Mouse (Mus musculus) embryonic fibroblast, embryonic 13.5 days (primary cell): ENCODE results near the gene Cfap57. TPM values are rescaled to one million over a fixed set of nuclear protein-coding genes. Genes with fewer than 3 reads are reported as not detected.
"Not testable (repeated sequence)": the region's sequence is repeated elsewhere in the genome, so short reads cannot be mapped to it uniquely, and the experiment has no call there.

Source experiments
- H3K27ac ChIP-seq: 2 replicates; pipeline ENCODE4 v1.5.1; 2012; ENCODE audit warnings: low read length, control low read depth, inconsistent platforms; ENCODE audit not compliant: insufficient read depth
- H3K4me1 ChIP-seq: 2 replicates; pipeline ENCODE4 v1.6.1; 2011; ENCODE audit warnings: low read length; ENCODE audit not compliant: control insufficient read depth, insufficient read depth
- H3K4me3 ChIP-seq: 2 replicates; pipeline ENCODE4 v1.5.1; 2011; ENCODE audit warnings: mild to moderate bottlenecking, control low read depth, low read length; ENCODE audit not compliant: insufficient read depth
- CTCF ChIP-seq: IDR thresholded peaks from 2 replicates; pipeline ENCODE4 v1.5.1; 2011; ENCODE audit warnings: mild to moderate bottlenecking, control low read depth, low read length, moderate library complexity, borderline replicate concordance; ENCODE audit not compliant: insufficient read depth
- POLR2A ChIP-seq: IDR thresholded peaks from 2 replicates; pipeline ENCODE4 v1.6.1; 2011; ENCODE audit warnings: low read depth, mild to moderate bottlenecking, control low read depth, low read length, moderate library complexity
- polyA plus RNA-seq: library from polyadenylated mRNA; stranded (reverse); fragments of >200 nt; gene quantifications from 2 replicates; pipeline ENCODE4 v1.2.4, GENCODE M21; 2011; ENCODE audit warnings: low read depth; ENCODE audit not compliant: missing spikeins, insufficient read length

Gene Cfap57
- polyA plus RNA-seq, 1 experiment: not detected

- no peak for TF ChIP-seq POLR2A
- TF ChIP-seq CTCF: no peak
- Histone ChIP-seq H3K4me1 (no peaks in the 10 kb centered on the region), H3K4me3 (no peak overlapping the region), H3K27ac (no peak overlapping the region)
Observed at GRCm38 (mm10) chr4:118564926-118565279, 55.7 kb downstream of the Cfap57 start.

GRCm38 (mm10) chr4:118564062-118564925 lies 56.3 kb downstream of the Cfap57 start:
- Histone ChIP-seq H3K27ac (no peak overlapping the region), H3K4me3 (no peak overlapping the region), H3K4me1 (no peaks in the 10 kb centered on the region)
- no peak for TF ChIP-seq POLR2A
- no peak for TF ChIP-seq CTCF

GRCm38 (mm10) chr4:118553039-118553649 lies 67.4 kb downstream of the Cfap57 start:
- Histone ChIP-seq H3K4me1 (no peaks in the 10 kb centered on the region), H3K4me3 (no peak overlapping the region), H3K27ac (no peak overlapping the region)
- TF ChIP-seq POLR2A: no peak
- no peak for TF ChIP-seq CTCF

DNA sequence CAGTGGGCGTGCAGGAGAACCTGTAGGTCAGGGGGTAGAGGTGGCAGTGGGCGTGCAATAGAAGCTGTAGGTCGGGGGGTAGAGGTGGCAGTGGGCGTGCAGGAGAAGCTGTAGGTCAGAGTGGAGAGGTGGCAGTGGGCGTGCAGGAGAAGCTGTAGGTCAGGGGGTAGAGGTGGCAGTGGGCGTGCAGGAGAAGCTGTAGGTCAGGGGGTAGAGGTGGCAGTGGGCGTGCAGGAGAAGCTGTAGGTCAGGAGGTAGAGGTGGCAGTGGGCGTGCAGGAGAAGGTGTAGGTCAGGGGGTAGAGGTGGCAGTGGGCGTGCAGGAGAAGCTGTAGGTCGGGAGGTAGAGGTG lies 72.5 kb downstream of the Cfap57 start:
- not testable (repeated sequence) for H3K4me3 ChIP-seq, H3K4me1 ChIP-seq, H3K27ac ChIP-seq

GRCm38 (mm10) chr4:118547424-118548129 lies 73.0 kb downstream of the Cfap57 start:
- H3K27ac ChIP-seq, H3K4me1 ChIP-seq, H3K4me3 ChIP-seq: not testable (repeated sequence)

- TF ChIP-seq CTCF (no peak), POLR2A (no peak)
- Histone ChIP-seq H3K4me3 (no peak overlapping the region), H3K27ac (no peak overlapping the region), H3K4me1 (peaks cover 2% of the 10 kb centered on the region; the same call in 1 of the 2 replicates)
Observed at GRCm38 (mm10) chr4:118544441-118545127, 76.0 kb downstream of the Cfap57 start.

DNA sequence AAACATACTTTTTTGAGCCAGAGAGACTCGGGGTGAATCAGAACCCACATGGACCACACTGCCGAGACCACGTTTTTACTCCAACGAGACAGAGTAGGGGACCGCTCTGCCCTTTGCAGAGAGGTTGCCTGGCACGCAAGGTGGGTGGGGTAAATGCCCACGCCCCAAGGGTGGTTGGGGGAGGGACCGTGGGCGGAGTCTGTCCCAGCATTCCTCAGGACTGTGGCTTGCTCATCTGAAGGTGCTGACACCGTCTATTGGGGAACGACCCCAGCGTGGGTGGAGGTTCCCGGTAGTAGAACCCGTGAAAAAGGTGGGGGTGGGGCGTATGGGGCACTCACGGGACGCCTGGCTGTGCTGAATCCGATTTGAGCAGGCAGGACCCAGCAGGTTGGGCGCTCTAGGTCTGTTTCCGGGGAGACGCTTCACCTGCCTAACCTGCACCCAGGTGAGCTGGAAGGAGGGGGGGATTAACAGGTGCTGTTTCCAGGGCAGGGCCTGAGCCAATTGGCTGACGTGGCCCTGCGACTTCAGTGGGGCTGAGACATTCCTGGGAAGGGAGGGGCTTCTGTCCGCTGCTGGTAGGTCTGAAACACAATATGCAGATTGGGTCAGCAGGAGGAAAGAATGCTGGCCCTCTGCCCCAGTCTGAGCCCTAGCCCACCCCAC lies 76.9 kb downstream of the Cfap57 start, which contains the start of gene Tmem125:
Gene Tmem125, minus strand, starts transcription at position 453 of the 669 bp plus-strand sequence.
- Histone ChIP-seq H3K27ac (no peak within 1 kb of the TSS), H3K4me3 (no peak within 1 kb of the TSS), H3K4me1 (peaks cover 2% of the 10 kb centered on the region; the same call in 1 of the 2 replicates)
- no peak for TF ChIP-seq POLR2A
- no peak for TF ChIP-seq CTCF

DNA sequence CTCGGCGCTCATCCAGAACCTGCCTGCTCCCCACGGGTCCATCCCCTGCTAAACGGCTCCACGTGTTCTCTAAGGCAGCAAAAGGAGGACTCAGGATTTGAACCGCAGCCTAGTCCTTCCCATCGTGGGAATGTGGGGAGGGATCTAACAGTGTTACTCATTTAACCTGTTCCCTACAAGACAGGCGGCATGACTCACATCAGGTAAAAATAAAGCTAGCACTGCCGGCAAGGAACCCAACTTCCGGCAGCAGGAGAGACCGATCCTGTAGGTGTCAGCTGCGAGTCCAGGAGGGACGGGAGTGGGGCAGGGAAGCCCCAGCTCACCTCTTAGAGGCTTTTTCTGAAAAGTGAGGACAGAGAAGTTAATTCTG lies 77.4 kb downstream of the Cfap57 start:
- TF ChIP-seq POLR2A (no peak), CTCF (no peak)
- Histone ChIP-seq H3K4me1 (peaks cover 2% of the 10 kb centered on the region; the same call in 1 of the 2 replicates), H3K4me3 (no peak overlapping the region), H3K27ac (no peak overlapping the region)

GRCm38 (mm10) chr4:118542510-118543157 lies 77.9 kb downstream of the Cfap57 start:
- Histone ChIP-seq H3K4me3 (no peak overlapping the region), H3K27ac (no peak overlapping the region), H3K4me1 (peaks cover 2% of the 10 kb centered on the region; the same call in 1 of the 2 replicates)

More at GRCm38 (mm10) chr4:118542510-118543157, 77.9 kb downstream of the Cfap57 start:
- TF ChIP-seq CTCF (no peak), POLR2A (no peak)
